Mouse (Mus musculus): ENCODE data around the gene Faiml.

The Faiml gene

GRCm38 (mm10) chr9:99180272-99180671, 56.8 kb downstream of the Faiml start:
- no peak for DNase-seq (ENCODE audit: low spot score in 2 of 2)

All from natural killer cell, adult 2 months (primary cell).